Mouse (Mus musculus) gonadal fat pad, adult 2 months (tissue): Measurements from ENCODE around the gene Hmgcr. TPM values are rescaled to one million over a fixed set of nuclear protein-coding genes. Genes with fewer than 3 reads are reported as not detected.
A peak's percentile ranks its signal among the peaks of the same experiment; 100 is the strongest.
"Not testable (repeated sequence)": the region's sequence is repeated elsewhere in the genome, so short reads cannot be mapped to it uniquely, and the experiment has no call there.

ENCODE experiments used
- DNase-seq: peaks from one replicate; pipeline ENCODE4 v3.0.0-alpha.2; 2012; ENCODE audit warnings: low read depth
- polyA plus RNA-seq: library from polyadenylated mRNA; depleted of rRNA; stranded (reverse); fragments of >200 nt; gene quantifications from 2 replicates; pipeline ENCODE4 v1.2.3, GENCODE M21; 2012; rRNA removed

The Hmgcr gene
- polyA plus RNA-seq, 1 experiment = 21.5 TPM

- DNase-seq = peak; percentile 73
Measured at GRCm38 (mm10) chr13:96671078-96671905, 556 bp upstream of the Hmgcr start.

GRCm38 (mm10) chr13:96670019-96670405 is 724 bp downstream of the Hmgcr start:
- no peak for DNase-seq

- DNase-seq = no peak
Measured at GRCm38 (mm10) chr13:96664419-96664974, 6.2 kb downstream of the Hmgcr start.

GRCm38 (mm10) chr13:96663120-96663519 is 7.6 kb downstream of the Hmgcr start:
- not testable (repeated sequence) for DNase-seq

- DNase-seq = no peak
Measured at GRCm38 (mm10) chr13:96660095-96660860, 10.5 kb downstream of the Hmgcr start.

GRCm38 (mm10) chr13:96658936-96659335 is 11.8 kb downstream of the Hmgcr start:
- no peak for DNase-seq

- no peak for DNase-seq
Measured at GRCm38 (mm10) chr13:96656673-96657072, 14.1 kb downstream of the Hmgcr start.

GRCm38 (mm10) chr13:96653041-96653440 is 17.7 kb downstream of the Hmgcr start:
- DNase-seq = no peak

- DNase-seq = no peak
Measured at GRCm38 (mm10) chr13:96645822-96646221, 24.9 kb downstream of the Hmgcr start.

GRCm38 (mm10) chr13:96644168-96644567 is 26.6 kb downstream of the Hmgcr start:
- no peak for DNase-seq

GRCm38 (mm10) chr13:96630396-96630795 is 40.3 kb downstream of the Hmgcr start:
- DNase-seq = no peak

GRCm38 (mm10) chr13:96620891-96621290 is 49.8 kb downstream of the Hmgcr start:
- DNase-seq = no peak

- DNase-seq = no peak
Measured at GRCm38 (mm10) chr13:96614615-96615014, 56.1 kb downstream of the Hmgcr start.

GRCm38 (mm10) chr13:96604242-96604641 is 66.5 kb downstream of the Hmgcr start:
- DNase-seq = no peak

- no peak for DNase-seq
Measured at GRCm38 (mm10) chr13:96599182-96599581, 71.6 kb downstream of the Hmgcr start.

Other genes starting within 250 kb of the Hmgcr start
- gene Ankdd1b, start 199.7 kb downstream of the Hmgcr start, polyA plus RNA-seq = 0.55 and 0.88 TPM in 2 replicates
- not detected in 2 replicates for gene Gm17622, start 180.2 kb downstream of the Hmgcr start, polyA plus RNA-seq
- 2.8 TPM in 2 replicates for gene Polk, start 128.4 kb downstream of the Hmgcr start, polyA plus RNA-seq
- 10.5 and 13.1 TPM in 2 replicates for gene Col4a3bp, start 128.3 kb downstream of the Hmgcr start, polyA plus RNA-seq
- not detected in 2 replicates for gene Ankrd31, start 77.3 kb upstream of the Hmgcr start, polyA plus RNA-seq